Mouse (Mus musculus) embryonic fibroblast, embryonic 13.5 days (primary cell): Measurements from ENCODE around the gene Pdcd6ip. TPM values are rescaled to one million over a fixed set of nuclear protein-coding genes. Genes with fewer than 3 reads are reported as not detected.

Source experiments
- H3K27ac ChIP-seq: 2 replicates; pipeline ENCODE4 v1.5.1; 2012; ENCODE audit warnings: low read length, control low read depth, inconsistent platforms; ENCODE audit not compliant: insufficient read depth
- H3K4me1 ChIP-seq: 2 replicates; pipeline ENCODE4 v1.6.1; 2011; ENCODE audit warnings: low read length; ENCODE audit not compliant: control insufficient read depth, insufficient read depth
- H3K4me3 ChIP-seq: 2 replicates; pipeline ENCODE4 v1.5.1; 2011; ENCODE audit warnings: mild to moderate bottlenecking, control low read depth, low read length; ENCODE audit not compliant: insufficient read depth
- CTCF ChIP-seq: IDR thresholded peaks from 2 replicates; pipeline ENCODE4 v1.5.1; 2011; ENCODE audit warnings: mild to moderate bottlenecking, control low read depth, low read length, moderate library complexity, borderline replicate concordance; ENCODE audit not compliant: insufficient read depth
- POLR2A ChIP-seq: IDR thresholded peaks from 2 replicates; pipeline ENCODE4 v1.6.1; 2011; ENCODE audit warnings: low read depth, mild to moderate bottlenecking, control low read depth, low read length, moderate library complexity
- polyA plus RNA-seq: library from polyadenylated mRNA; stranded (reverse); fragments of >200 nt; gene quantifications from 2 replicates; pipeline ENCODE4 v1.2.4, GENCODE M21; 2011; ENCODE audit warnings: low read depth; ENCODE audit not compliant: missing spikeins, insufficient read length

The Pdcd6ip gene
- polyA plus RNA-seq = 169 and 193 TPM in 2 replicates

- peak within 1 kb of the TSS; percentile 93 for H3K27ac ChIP-seq
- peak; percentile 84 for TF ChIP-seq POLR2A
- no peak for TF ChIP-seq CTCF
- peak within 1 kb of the TSS; percentile 85 for H3K4me3 ChIP-seq
- H3K4me1 ChIP-seq = peaks cover 10% of the 10 kb centered on the region; the same call in 1 of the 2 replicates
Observed at GRCm38 (mm10) chr9:113707481-113708360, at the start of gene Pdcd6ip. Gene Pdcd6ip (minus strand): TSS chr9:113708259.

- TF ChIP-seq POLR2A (no peak), CTCF (no peak)
- H3K4me3 ChIP-seq = no peak overlapping the region
- H3K4me1 ChIP-seq = no peaks in the 10 kb centered on the region
- no peak overlapping the region for H3K27ac ChIP-seq
Observed at GRCm38 (mm10) chr9:113755888-113756719, 48.0 kb upstream of the Pdcd6ip start.

- Histone ChIP-seq H3K4me3 (no peak overlapping the region), H3K4me1 (peaks cover 2% of the 10 kb centered on the region; the same call in 1 of the 2 replicates), H3K27ac (peak overlapping the region; percentile 5; the same call in 1 of the 2 replicates)
- TF ChIP-seq POLR2A = no peak
- no peak for TF ChIP-seq CTCF
Observed at GRCm38 (mm10) chr9:113749356-113749755, 41.3 kb upstream of the Pdcd6ip start.

DNA sequence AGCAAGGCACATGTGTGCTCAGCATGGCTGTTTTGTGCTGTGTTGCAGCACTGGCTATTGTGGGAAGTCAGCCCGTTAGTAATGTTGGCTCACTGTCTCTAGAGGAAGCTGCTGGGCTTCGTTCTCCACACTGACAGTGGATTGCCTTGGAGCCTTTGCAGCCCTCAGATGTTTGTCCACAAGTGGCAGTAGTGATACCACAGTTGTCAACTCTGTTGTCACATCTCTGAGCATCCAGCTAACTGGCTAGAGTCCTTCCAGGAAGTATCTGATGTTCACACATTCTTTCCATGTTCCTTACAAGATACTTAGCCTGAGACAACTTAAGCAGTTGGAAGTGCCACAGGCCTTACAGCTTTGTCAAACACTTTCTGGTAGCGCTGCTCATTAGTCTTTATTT lies 35.2 kb upstream of the Pdcd6ip start:
- no peak overlapping the region; the same call in 1 of the 2 replicates for H3K4me3 ChIP-seq
- no peak for TF ChIP-seq POLR2A
- TF ChIP-seq CTCF = no peak
- no peak overlapping the region for H3K27ac ChIP-seq
- H3K4me1 ChIP-seq = peaks cover 5% of the 10 kb centered on the region; the same call in 1 of the 2 replicates

- Histone ChIP-seq H3K4me1 (peaks cover 5% of the 10 kb centered on the region; the same call in 1 of the 2 replicates), H3K27ac (0 out of 2 replicates have a peak overlapping the region, but pooled peaks have one; percentile 45), H3K4me3 (peak overlapping the region; percentile 59)
- TF ChIP-seq CTCF = no peak
- TF ChIP-seq POLR2A = no peak
Observed at GRCm38 (mm10) chr9:113742361-113742794, 34.3 kb upstream of the Pdcd6ip start.

- TF ChIP-seq POLR2A (peak; percentile 56), CTCF (no peak)
- H3K27ac ChIP-seq = peak overlapping the region; percentile 45; the same call in 1 of the 2 replicates
- H3K4me3 ChIP-seq = peak overlapping the region; percentile 59
- H3K4me1 ChIP-seq = peaks cover 5% of the 10 kb centered on the region; the same call in 1 of the 2 replicates
Observed at GRCm38 (mm10) chr9:113741637-113742137, 33.6 kb upstream of the Pdcd6ip start.

DNA sequence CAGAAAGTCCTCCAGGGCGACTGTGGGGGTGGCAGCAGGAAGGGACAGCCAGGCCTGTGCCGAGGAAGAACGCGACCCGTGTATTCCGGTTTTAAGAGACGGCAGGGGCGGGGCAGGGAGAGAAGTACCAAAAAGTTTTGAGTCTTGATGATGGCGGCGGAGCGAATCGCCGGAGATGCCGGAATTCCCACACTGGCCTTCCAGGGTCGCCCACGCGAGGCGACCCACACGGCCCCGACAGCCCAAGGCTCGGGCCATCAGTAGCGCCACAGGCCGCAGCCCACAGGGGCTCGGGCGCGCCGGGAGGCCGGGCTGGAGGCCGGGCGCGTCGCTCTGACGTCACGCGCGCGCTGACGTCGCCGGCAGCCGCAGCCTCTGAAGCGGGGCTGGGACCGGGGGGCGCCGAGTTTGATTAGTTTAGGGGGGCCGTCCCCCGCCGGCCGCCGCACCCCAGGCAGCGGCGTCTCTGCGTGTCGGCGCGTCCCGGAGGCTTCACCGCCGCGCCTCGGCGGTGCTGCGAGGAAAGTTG lies 33.1 kb upstream of the Pdcd6ip start, which contains the start of gene Clasp2:
Clasp2 (plus strand) TSS at position 366 of the 529 bp plus-strand sequence.
- Histone ChIP-seq H3K4me1 (peaks cover 5% of the 10 kb centered on the region; the same call in 1 of the 2 replicates), H3K27ac (peak within 1 kb of the TSS; percentile 63), H3K4me3 (peak within 1 kb of the TSS; percentile 59)
- TF ChIP-seq CTCF (no peak), POLR2A (peak; percentile 56)

GRCm38 (mm10) chr9:113738941-113739340 lies 30.9 kb upstream of the Pdcd6ip start:
- Histone ChIP-seq H3K4me3 (no peak overlapping the region), H3K4me1 (peaks cover 3% of the 10 kb centered on the region; the same call in 1 of the 2 replicates), H3K27ac (no peak overlapping the region)
- TF ChIP-seq CTCF (no peak), POLR2A (no peak)

DNA sequence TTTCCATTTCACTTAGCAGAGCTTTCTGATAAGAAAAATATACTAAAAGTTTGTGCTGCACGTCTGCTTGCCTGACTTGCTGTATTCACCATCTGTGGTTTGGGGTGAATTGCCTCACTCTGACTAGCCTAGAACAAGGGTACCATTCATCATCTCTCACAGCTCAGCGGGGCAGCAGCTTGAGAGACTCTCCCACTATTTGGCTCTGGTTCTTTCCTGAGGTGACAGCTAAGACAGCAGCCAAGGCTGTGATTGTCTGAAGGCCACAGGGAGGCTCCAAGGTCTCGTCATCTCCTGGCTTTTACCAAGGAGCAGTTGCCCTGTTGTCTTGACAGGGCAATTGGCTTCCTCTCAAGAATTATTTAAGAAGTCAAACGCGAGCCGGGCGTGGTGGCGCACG lies 30.0 kb upstream of the Pdcd6ip start:
- no peak for TF ChIP-seq CTCF
- no peak for TF ChIP-seq POLR2A
- Histone ChIP-seq H3K4me1 (no peaks in the 10 kb centered on the region), H3K27ac (no peak overlapping the region), H3K4me3 (no peak overlapping the region)
